In genomic region chr1:85600078-85600477, GRCm38 (mm10) we compare ENCODE assay signal across 7 mouse cellular contexts. TPM values are rescaled to one million over a fixed set of nuclear protein-coding genes. Genes with fewer than 3 reads are reported as not detected.
DNase-seq lines count a peak whose midpoint lies in the region; ATAC-seq and TF ChIP-seq lines count a peak whose summit lies in the region.
"Not testable (repeated sequence)": the region's sequence is repeated elsewhere in the genome, so short reads cannot be mapped to it uniquely, and the experiment has no call there.

TSS of gene Sp140 (plus strand) at chr1:85600378.

- DNase-seq in heart, adult 11 months: peak; percentile 77
- not testable (repeated sequence) for DNase-seq in liver, embryonic 11.5 days (ENCODE audit: low spot score); lung, adult 2 months; thymus, postnatal 0 days (ENCODE audit: low spot score)

- not testable (repeated sequence) for H3K4me1 ChIP-seq in bone marrow macrophage, adult 2 months (ENCODE audit: control insufficient read depth, insufficient read depth, low read length); heart, embryonic 16.5 days (ENCODE audit: control insufficient read depth, insufficient read depth, low read length); liver, embryonic 11.5 days (replicated peaks; ENCODE audit: control insufficient read depth, insufficient read depth, low read length); lung, adult 2 months (ENCODE audit: control insufficient read depth, insufficient read depth, low read length)

- no CpG with 5 or more reads among the region's 5 CpGs for WGBS in heart, embryonic 16.5 days
- WGBS in liver, embryonic 11.5 days: no CpG with 5 or more reads among the region's 5 CpGs
- WGBS in lung, adult 2 months: 44% methylated on average over 1 of the region's 5 CpGs

- not testable (repeated sequence) for H3K27me3 ChIP-seq in heart, embryonic 16.5 days (ENCODE audit: control insufficient read depth, insufficient read depth, low read length); liver, embryonic 11.5 days (replicated peaks; ENCODE audit: control insufficient read depth, insufficient read depth, low read length)

- 0 out of 2 replicates have a peak within 1 kb of the TSS, but pooled peaks have one; percentile 28 for H3K4me2 ChIP-seq in heart, embryonic 16.5 days (ENCODE audit: low read depth, low read length)
- peak within 1 kb of the TSS; percentile 44; the same call in 1 of the 2 replicates for H3K4me2 ChIP-seq in liver, embryonic 11.5 days

- not testable (repeated sequence) for ATAC-seq in heart, embryonic 16.5 days (replicated peaks; ENCODE audit: extremely low read depth, insufficient read depth, low FRiP score); liver, embryonic 11.5 days (replicated peaks; ENCODE audit: low FRiP score); megakaryocyte-erythroid progenitor cell, adult 5-6 weeks (replicated peaks; ENCODE audit: low FRiP score, low TSS enrichment, poor library complexity, severe bottlenecking)

- peak within 1 kb of the TSS; percentile 50 for H3K4me3 ChIP-seq in bone marrow macrophage, adult 2 months (ENCODE audit: insufficient read depth, low read length)
- H3K4me3 ChIP-seq in heart, embryonic 16.5 days (ENCODE audit: low read length); liver, embryonic 11.5 days (ENCODE audit: low read depth, low read length): not testable (repeated sequence)
- peak within 1 kb of the TSS; percentile 56 for H3K4me3 ChIP-seq in lung, adult 2 months (replicated peaks; ENCODE audit: extremely low read depth, low read depth, low read length)

- H3K36me3 ChIP-seq in heart, embryonic 16.5 days (ENCODE audit: control insufficient read depth, insufficient read depth); liver, embryonic 11.5 days (ENCODE audit: control insufficient read depth, insufficient read depth, low read length): not testable (repeated sequence)

- not testable (repeated sequence) for TF ChIP-seq CTCF in bone marrow macrophage, adult 2 months (IDR thresholded peaks at IDR 0.05; ENCODE audit: low read depth, low read length); lung, adult 2 months (IDR thresholded peaks at IDR 0.05; ENCODE audit: insufficient read depth, low read length)

- not testable (repeated sequence) for H3K9me3 ChIP-seq in heart, embryonic 16.5 days (replicated peaks; ENCODE audit: control insufficient read depth, low read length); liver, embryonic 11.5 days (ENCODE audit: control insufficient read depth, low read length)

- H3K27ac ChIP-seq in bone marrow macrophage, adult 2 months (ENCODE audit: insufficient read depth, low read depth, low read length): peak within 1 kb of the TSS; percentile 42
- H3K27ac ChIP-seq in heart, embryonic 16.5 days (ENCODE audit: low read length); liver, embryonic 11.5 days (ENCODE audit: low read depth, low read length): not testable (repeated sequence)

- not testable (repeated sequence) for TF ChIP-seq POLR2A in bone marrow macrophage, adult 2 months (IDR thresholded peaks at IDR 0.05; ENCODE audit: borderline replicate concordance, low read depth, low read length); lung, adult 2 months (IDR thresholded peaks at IDR 0.05; ENCODE audit: borderline replicate concordance, extremely low read depth, low read depth, low read length)

- H3K9ac ChIP-seq in heart, embryonic 16.5 days (ENCODE audit: low read length); liver, embryonic 11.5 days (ENCODE audit: low read depth, low read length): not testable (repeated sequence)

RNA-seq across cellular contexts. Expression of gene Sp140, which starts in this region (rescaled TPM):
- polyA plus RNA-seq in bone marrow macrophage, adult 2 months (2012; ENCODE audit: insufficient read depth, insufficient read length, missing spikeins): 69.8 and 72.9 TPM in 2 replicates
- polyA plus RNA-seq in heart, embryonic 16.5 days (2015; fragmentation: Nextera tagmentation; extraction: Ambion mirVana): 3.1 and 3.2 TPM in 2 replicates
- polyA plus RNA-seq in liver, embryonic 11.5 days (2014; fragmentation: Nextera tagmentation; extraction: Ambion mirVana): 3.7 and 4.7 TPM in 2 replicates
- 6.3 and 11.4 TPM in 2 replicates for polyA plus RNA-seq in lung, adult 2 months (2012; rRNA removed)
- 27.1 and 28.0 TPM in 2 replicates for total RNA-seq in megakaryocyte-erythroid progenitor cell, adult 5-6 weeks (2014; fragmentation: Nextera tagmentation)
- 28.0 and 38.9 TPM in 2 replicates for total RNA-seq in megakaryocyte-erythroid progenitor cell, adult 5-6 weeks (2017)
- 21.3 and 23.5 TPM in 2 replicates for polyA plus RNA-seq in thymus, postnatal 0 days (2015; fragmentation: Nextera tagmentation; extraction: Ambion mirVana)
